Mouse (Mus musculus): ENCODE measurements around the gene Eps8l1. TPM values are rescaled to one million over a fixed set of nuclear protein-coding genes. Genes with fewer than 3 reads are reported as not detected.
A peak's percentile ranks its signal among the peaks of the same experiment; 100 is the strongest.
"Not testable (repeated sequence)": the region's sequence is repeated elsewhere in the genome, so short reads cannot be mapped to it uniquely, and the experiment has no call there.

Gene Eps8l1
- total and polyA plus RNA-seq, 3 experiments = 4.2 to 8.4 (median 6.0) TPM

- dilution Hi-C loops (cut with MboI; ENCODE audit: extremely low pct_ligation_motif_present, extremely low pct_unique_long_range_greater_than_20kb, low sequenced_read_pairs); in situ Hi-C loops (cut with MboI; ENCODE audit: low pct_ligation_motif_present, low pct_unique_long_range_greater_than_20kb, low sequenced_read_pairs); H3K9ac ChIP-seq (ENCODE audit: insufficient read depth, low read depth); H3K4me3 ChIP-seq (replicated peaks in 1 of 3; ENCODE audit: low read depth in 2 of 3, low read length in 2 of 3, poor library complexity in 1 of 3); H3K9me3 ChIP-seq (replicated peaks; ENCODE audit: low read length); H3K36me3 ChIP-seq (replicated peaks in 1 of 2; ENCODE audit: control insufficient read depth in 1 of 2, insufficient read depth in 1 of 2, low read length in 1 of 2); H3K27me3 ChIP-seq (replicated peaks); H3K27ac ChIP-seq (ENCODE audit: insufficient read depth, low read depth); H3K79me2 ChIP-seq (replicated peaks; ENCODE audit: control insufficient read depth, extremely low read depth, insufficient read depth, poor library complexity, severe bottlenecking); H3K4me2 ChIP-seq (ENCODE audit: insufficient read depth, low read depth, poor library complexity, severe bottlenecking): not testable (repeated sequence)
- peak; percentile 34 to 71; a peak in 2 of 4 replicates for TF ChIP-seq CTCF (conservative IDR thresholded peaks at IDR 0.05 in 1 of 2, IDR thresholded peaks at IDR 0.05 in 1 of 2; ENCODE audit: low read depth in 2 of 2, low read length in 2 of 2)
- peak; percentile 27; the same call in 1 of the 2 replicates for TF ChIP-seq NRF1 (IDR thresholded peaks at IDR 0.05; ENCODE audit: low read depth, low read length)
- TF ChIP-seq SMC3 (IDR thresholded peaks at IDR 0.05; ENCODE audit: low read depth, low read length) = peak; percentile 42
- peak; percentile 71 for TF ChIP-seq RAD21 (IDR thresholded peaks at IDR 0.05; ENCODE audit: low read depth, low read length)
- peak; percentile 61 for DNase-seq (ENCODE audit: extremely low read depth)
- peaks cover 7 to 12% of the 10 kb centered on the region in 2 experiments for H3K4me1 ChIP-seq (ENCODE audit: control insufficient read depth in 1 of 2, insufficient read depth in 2 of 2)
Measured at GRCm38 (mm10) chr7:4524212-4524922, 63.9 kb downstream of the Eps8l1 start, which contains the start of gene Tnni3. TSS of gene Tnni3 (minus strand) at chr7:4524229.

DNA sequence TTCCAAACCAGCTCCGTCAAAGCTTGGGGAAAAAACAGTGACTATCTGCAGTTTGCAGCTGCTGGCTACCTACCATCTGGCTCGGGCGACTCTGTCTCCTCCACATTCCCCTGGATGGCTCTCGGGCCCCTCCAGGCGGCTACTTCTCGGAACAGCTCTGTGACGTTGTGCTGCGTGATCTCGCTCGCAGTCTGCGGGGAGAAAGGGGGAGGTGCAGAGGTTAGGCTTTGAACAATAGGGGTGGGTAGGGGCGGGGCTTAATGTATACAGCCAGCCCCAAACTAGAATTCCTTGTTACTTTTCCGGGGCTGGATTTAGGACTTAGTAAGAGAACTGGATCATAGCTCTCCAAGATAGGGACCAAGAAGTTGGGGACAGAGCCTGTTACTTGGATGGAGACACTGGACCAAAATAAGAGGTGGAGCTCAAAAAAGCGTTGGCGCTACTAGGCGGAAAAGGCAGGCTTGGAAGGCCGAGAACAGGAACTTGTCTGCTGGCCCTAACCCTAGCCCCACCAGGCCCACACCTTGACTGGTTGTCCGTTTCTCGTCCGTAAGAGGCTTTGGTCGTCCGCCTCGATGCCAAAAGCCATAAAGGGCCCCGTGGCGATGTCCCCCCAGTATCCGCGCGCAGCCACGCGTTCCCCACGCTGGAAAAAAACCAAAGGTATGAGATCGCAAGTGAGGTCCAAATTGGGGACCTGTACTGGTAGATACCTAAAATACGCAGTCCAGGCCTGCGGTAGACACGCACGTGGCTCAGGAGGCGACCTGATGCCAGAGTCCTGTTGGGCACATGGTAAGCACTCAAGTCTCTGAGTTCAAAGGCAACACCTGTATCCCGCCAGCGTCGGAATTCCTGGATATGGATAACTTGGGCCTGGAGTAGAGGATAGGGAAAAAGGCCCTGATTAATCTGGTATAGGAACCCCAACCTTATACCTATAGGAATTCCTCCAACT lies 66.1 kb downstream of the Eps8l1 start:
- H3K36me3 ChIP-seq (replicated peaks in 1 of 2; ENCODE audit: control insufficient read depth in 1 of 2, insufficient read depth in 1 of 2, low read length in 1 of 2) = no peaks in the 10 kb centered on the region
- H3K27ac ChIP-seq (ENCODE audit: insufficient read depth, low read depth) = 0 out of 2 replicates have a peak overlapping the region, but pooled peaks have one; percentile 1
- dilution Hi-C loops (cut with MboI; ENCODE audit: extremely low pct_ligation_motif_present, extremely low pct_unique_long_range_greater_than_20kb, low sequenced_read_pairs) (no loop called here), in situ Hi-C loops (cut with MboI; ENCODE audit: low pct_ligation_motif_present, low pct_unique_long_range_greater_than_20kb, low sequenced_read_pairs) (loop anchor here (5.0 kb wide), 1 partner anchor 49 kb away; no protein-coding TSS in a partner anchor)
- H3K4me3 ChIP-seq (replicated peaks in 1 of 3; ENCODE audit: low read depth in 2 of 3, low read length in 2 of 3, poor library complexity in 1 of 3) = peak overlapping the region; percentile 30 to 56 (median 52)
- peak; percentile 88 for DNase-seq (ENCODE audit: extremely low read depth)
- H3K9me3 ChIP-seq (replicated peaks; ENCODE audit: low read length) = no peaks in the 10 kb centered on the region
- TF ChIP-seq MXI1 (IDR thresholded peaks at IDR 0.05; ENCODE audit: low read depth, low read length) (peak; percentile 30; the same call in 1 of the 2 replicates), POLR2A (IDR thresholded peaks at IDR 0.05; ENCODE audit: low read depth, low read length) (peak; percentile 50; the same call in 1 of the 2 replicates), CTCF (conservative IDR thresholded peaks at IDR 0.05 in 1 of 2, IDR thresholded peaks at IDR 0.05 in 1 of 2; ENCODE audit: low read depth in 2 of 2, low read length in 2 of 2) (peak in 1 of 2 experiments; percentile 82; a peak in 3 of 4 replicates), MYC (IDR thresholded peaks at IDR 0.05; ENCODE audit: low read depth, low read length) (0 out of 2 replicates have a peak, but pooled peaks have one; percentile 39), NRF1 (IDR thresholded peaks at IDR 0.05; ENCODE audit: low read depth, low read length) (no peak), MEF2A (IDR thresholded peaks at IDR 0.05; ENCODE audit: borderline replicate concordance, low read depth, low read length) (no peak), RCOR1 (conservative IDR thresholded peaks at IDR 0.05; ENCODE audit: low read depth, low read length) (no peak), MAFK (IDR thresholded peaks at IDR 0.05; ENCODE audit: insufficient replicate concordance, low read length) (no peak), RAD21 (IDR thresholded peaks at IDR 0.05; ENCODE audit: low read depth, low read length) (peak; percentile 82), SMC3 (IDR thresholded peaks at IDR 0.05; ENCODE audit: low read depth, low read length) (peak; percentile 59), MAX (IDR thresholded peaks at IDR 0.05; ENCODE audit: low read length) (peak; percentile 47; the same call in 1 of the 2 replicates), NELFE (IDR thresholded peaks at IDR 0.05; ENCODE audit: low read depth, low read length) (no peak), CHD1 (IDR thresholded peaks at IDR 0.05; ENCODE audit: low read depth, low read length) (no peak)
- peak overlapping the region; percentile 22; the same call in 1 of the 2 replicates for H3K9ac ChIP-seq (ENCODE audit: insufficient read depth, low read depth)
- H3K4me2 ChIP-seq (ENCODE audit: insufficient read depth, low read depth, poor library complexity, severe bottlenecking) = peak overlapping the region; percentile 40; the same call in 1 of the 2 replicates
- H3K79me2 ChIP-seq (replicated peaks; ENCODE audit: control insufficient read depth, extremely low read depth, insufficient read depth, poor library complexity, severe bottlenecking) = no peaks in the 10 kb centered on the region
- peaks cover 7 to 12% of the 10 kb centered on the region in 2 experiments for H3K4me1 ChIP-seq (ENCODE audit: control insufficient read depth in 1 of 2, insufficient read depth in 2 of 2)
- peaks cover 1% of the 10 kb centered on the region for H3K27me3 ChIP-seq (replicated peaks)

Data from CH12.LX (cell line).